Mouse (Mus musculus): ENCODE results near the gene Zfp148.

Zfp148 gene

DNA sequence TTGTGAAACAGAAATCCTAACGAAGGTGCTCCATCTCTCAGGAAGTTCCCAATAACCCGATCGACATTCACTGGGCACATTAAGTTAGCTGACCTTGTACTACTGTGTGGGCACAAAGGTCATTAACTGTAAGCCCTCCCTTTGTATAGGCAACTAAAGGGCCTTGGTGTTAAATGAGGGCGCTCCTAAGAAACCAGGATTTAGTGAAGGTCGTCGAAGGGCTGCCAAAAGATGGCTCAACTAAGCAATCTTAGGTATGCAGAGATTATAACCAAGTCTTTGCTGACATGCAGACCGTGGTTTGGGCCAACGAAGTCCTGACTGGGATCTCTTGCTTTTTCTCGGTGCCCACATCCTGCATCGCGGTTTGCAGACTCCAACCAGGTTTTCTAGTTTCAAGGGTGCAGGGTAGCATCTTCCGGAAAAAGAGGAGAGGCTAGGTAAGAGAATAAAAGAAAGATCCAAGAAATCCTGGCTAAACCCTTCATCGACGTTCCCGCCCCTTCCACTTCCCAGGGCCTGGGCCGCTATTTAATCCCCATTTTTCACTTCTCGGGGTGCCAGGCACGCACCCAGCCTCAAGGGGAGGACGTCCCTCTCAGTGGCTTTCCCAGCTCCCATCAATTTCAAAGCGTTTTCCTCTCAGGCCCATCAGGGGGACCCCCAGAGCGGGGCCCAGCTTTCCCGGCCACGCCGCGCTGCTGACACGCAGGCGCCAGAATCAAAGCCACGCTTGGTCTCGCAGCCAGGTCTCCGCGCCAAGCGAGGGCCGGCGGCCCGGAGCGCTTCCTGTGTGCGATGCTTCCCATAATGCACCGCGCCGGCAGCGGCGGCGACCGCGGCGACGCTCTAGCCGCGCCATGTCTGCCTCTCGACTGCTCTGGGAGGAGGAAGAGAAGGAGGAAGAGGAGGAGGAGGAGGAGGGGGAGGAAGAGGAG is at the start of gene Zfp148:
Zfp148 (plus strand) TSS at position 893 of the 938 bp plus-strand sequence.
- DNase-seq (ENCODE audit: low read depth, low spot score) = peak; percentile 88

DNA sequence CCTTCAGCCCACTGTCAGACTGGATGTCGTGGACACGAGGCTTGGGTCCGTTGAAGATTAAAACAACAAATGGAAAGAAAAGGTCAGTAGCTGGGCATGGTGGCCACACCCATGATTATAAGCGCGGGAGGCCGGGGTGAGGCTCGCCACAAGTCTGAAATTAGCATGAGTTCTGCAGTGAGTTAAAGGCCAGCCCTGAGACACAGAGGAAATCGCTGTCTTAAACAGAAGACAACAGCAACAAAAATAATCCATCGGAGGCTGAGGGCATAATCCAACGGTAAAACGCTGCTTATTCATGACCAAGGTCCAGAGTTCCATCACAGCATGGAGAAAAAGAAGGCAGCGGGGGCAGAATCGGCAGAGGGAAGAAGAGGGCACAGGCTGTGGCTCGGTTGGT is 47.6 kb upstream of the Zfp148 start:
- no peak for DNase-seq (ENCODE audit: low read depth, low spot score)

DNA sequence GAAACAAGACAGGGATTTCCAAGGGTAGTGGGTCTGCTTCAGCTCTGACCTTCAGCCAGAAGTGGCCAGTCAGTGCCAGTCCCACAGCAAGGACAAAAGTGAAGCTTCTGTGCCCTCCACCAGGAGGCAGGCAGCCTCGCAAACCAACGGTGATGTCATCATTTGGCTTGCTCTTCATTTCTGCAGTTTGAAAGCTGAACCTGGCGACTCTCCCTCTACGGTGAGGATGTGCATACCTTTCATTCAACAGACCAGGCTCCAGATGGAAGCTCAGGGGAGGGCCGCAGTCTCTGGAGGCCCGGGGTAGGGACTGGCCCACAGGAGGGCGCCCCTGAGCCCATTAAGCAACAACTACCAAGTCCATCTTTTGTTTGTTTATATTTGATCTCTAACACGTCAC is 43.5 kb upstream of the Zfp148 start:
- peak; percentile 20 for DNase-seq (ENCODE audit: low read depth, low spot score)

DNA sequence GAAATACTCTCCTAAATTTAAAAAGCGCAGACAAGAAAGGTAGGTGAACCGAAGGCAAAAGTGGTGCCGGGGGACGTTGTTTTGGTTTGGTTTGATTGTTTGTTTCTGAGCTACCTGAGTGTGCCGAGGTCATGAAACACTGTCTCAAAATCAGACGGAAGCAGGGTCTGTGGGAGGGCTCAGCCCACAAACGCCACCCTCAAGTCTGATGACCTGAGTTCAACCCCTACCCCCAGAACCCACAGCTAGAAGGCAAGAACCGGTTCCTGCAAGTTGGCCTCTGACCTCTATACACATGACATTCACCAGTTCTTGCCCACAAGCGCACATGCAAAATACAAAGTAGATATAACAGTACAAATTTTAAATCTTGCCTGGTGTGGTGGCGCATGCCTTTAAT is 43.0 kb upstream of the Zfp148 start:
- no peak for DNase-seq (ENCODE audit: low read depth, low spot score)

DNA sequence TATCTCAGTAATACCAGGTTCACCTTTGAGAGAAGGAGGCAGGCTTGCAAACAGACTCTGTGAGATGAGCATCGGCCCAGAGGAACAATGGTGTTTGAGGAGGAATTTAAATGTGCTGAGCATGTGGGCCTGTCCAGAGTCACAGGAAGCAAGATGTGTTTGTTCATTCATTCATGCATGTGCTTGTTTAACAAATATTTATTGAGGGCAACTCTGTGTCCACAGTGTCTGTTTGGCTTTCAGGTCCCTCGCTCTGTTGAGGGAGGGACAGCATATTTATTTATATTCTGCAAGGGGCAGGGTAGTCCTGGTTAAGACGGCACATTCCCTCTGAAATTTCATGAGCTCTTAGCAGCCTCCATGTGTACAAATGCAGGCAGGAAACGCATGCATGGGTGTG is 42.1 kb upstream of the Zfp148 start:
- no peak for DNase-seq (ENCODE audit: low read depth, low spot score)

DNA sequence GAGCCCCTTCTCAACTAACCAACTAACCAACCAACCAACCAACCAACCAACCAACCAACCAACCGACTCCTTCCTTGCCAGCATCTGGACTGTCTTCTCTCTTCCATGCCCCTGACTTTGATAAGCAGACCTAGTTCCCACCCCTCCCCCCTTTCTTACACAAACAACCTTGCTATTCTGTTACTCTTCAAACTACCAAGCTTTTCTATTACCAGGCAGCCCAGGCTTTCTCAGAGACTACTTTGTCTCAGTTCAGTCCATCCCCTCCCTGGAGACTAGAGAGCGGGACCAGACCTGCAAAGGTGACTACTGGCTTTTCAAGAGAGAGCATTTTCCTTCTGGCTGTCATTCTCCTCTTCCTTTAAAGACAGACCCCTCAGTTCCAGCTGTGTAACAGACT is 41.2 kb upstream of the Zfp148 start:
- no peak for DNase-seq (ENCODE audit: low read depth, low spot score)

DNA sequence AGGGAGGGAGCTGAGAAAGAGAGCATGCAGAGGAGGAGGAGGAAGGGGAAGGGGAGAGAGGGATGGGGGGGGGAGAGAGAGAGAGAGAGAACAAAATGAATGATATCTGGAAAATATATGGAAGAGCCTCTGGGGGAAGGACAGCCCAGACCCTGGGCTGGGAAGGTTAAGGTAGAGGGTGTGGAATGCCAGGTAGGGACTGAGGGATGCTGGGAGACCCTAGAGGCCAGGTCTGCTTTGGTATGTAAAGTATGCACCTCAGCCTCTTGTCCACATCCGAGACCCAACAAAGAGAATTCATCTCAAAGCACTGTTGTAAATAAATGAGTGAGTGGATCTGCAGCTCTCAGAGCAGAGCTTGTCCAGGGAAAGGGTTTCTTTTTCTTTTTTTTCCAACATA is 38.3 kb upstream of the Zfp148 start:
- DNase-seq (ENCODE audit: low read depth, low spot score) = no peak

DNA sequence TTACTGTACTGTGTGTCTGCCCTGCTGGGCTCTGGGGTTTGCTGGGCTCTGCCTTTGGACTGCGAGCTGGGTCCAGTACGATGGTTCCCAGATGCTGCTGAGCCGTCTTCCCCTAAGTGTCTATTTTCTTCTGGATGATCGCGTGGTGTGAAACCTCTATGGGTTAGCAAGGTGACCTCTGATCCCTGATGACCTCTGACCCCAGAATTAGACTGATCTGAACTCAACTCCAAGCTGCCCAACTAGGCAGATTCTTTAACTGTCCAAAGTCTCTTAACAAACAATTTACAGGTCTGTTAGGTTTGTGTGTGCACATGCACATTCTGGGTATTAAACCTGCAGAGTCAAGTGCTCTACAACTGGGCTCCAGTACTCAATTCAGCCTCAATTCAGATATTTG is 37.5 kb upstream of the Zfp148 start:
- no peak for DNase-seq (ENCODE audit: low read depth, low spot score)

DNA sequence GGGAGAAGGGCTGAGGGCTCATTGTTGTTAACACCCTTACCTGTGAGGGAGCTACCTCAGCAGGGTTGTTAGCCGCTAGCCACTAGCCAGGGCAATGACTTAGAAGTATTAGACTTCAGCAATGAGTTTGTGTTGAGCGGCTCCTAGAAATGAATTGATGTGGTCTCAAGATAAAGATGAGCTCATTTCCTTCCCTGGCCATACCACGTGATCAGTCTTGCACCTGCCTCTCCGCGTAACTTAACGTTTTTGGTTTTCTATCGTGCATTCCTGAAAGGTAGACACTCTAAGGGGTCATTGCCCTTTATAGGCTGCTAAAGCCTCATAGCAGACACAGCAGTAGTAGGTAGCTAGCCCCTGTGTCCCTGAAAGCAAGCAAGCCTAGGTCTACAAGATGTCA is 37.0 kb upstream of the Zfp148 start:
- no peak for DNase-seq (ENCODE audit: low read depth, low spot score)

DNA sequence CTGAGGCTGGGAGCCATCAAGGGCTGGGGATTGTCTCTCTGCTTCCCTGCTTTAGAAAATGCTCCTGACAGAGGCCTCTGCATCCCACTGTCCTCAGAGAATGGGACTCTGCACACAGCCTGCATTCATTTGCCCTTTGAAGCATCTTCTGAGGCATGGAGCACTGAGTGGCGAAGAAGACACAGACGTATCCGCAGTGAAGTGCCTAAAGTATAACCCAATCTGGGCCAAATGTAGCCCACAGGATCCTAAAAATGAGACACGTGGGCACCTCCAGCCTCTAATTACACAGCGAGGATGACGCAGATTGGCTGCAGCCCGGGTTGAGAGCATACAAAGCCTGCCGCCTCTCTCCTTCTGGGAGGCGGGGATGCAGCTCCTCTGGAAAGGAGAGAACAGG is 36.3 kb upstream of the Zfp148 start:
- peak; percentile 8 for DNase-seq (ENCODE audit: low read depth, low spot score)

DNA sequence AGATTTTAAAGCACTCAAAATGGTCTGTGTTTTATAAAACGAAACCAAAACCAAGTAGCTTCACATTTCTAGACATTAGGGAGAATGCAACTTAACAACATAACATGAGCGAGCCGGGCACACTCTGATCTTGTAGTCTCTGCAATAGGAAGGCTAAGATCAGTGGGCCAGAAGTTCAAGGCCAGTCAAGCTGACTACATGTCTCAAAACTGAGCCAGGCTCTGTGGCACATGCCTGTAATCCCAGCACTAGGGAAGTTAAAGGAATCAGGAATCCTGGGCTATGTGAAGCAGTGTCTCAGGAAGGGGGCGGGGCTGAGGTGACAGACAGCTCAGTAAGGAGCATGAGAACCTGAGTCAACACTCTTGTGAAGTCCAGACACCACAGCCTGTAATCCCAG is 35.8 kb upstream of the Zfp148 start:
- no peak for DNase-seq (ENCODE audit: low read depth, low spot score)

DNA sequence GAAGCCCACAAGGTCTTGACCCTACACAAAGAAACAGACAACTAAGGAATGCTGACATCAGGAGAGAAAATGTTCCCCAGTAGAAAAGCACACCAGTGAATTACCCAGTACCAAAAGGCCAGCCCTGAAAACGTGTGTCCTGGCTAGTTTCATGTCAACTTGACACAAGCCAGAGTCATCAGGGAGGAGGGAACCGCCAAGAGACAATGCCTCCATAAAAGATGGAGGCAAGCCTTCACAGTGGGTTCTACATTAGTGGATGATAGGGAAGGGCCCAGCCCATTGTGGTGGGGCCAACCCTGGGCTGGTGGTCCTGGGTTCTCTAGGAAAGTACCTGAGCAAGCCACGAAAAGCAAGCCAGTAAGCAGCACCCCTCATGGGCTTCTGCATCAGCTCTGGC is 34.3 kb upstream of the Zfp148 start:
- no peak for DNase-seq (ENCODE audit: low read depth, low spot score)

DNA sequence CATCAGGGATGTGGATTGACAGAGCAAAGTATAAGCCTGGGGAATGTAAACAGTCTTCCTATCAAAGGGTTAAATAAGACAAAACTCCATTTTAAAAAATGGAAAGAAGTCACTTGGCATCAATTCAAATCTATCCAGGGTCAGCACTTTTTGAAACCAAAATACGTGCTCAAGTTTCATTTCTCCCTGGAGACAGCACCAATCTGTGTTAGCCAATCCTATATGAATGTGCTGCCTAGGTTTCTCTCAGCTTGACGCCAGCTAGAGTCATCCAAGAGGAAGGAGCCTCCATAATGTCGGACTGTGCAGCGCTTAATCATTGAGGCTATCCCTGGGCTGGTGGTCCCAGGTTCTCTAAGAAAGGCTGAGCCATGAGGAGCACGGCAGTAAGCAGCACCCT is 33.5 kb upstream of the Zfp148 start:
- DNase-seq (ENCODE audit: low read depth, low spot score) = no peak

DNA sequence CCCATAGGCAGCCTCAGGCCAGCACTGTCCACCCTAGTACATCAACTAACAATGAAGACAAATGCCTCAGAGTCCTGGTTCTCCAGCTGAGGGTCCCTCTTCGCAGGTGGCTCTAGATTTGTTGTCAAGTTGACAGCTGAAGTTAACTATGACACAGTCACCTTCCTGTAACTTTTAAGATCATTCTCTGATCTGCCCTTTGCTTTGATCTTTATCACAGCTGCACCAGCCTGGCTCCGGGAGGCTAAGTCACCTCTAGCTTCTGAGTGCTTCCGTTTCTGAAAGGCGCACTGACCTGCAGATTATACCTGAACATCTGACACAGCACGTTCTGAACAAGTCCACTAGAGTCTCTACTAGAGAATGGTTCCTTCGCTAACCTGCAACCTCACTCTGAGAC is 22.8 kb upstream of the Zfp148 start:
- no peak for DNase-seq (ENCODE audit: low read depth, low spot score)

DNA sequence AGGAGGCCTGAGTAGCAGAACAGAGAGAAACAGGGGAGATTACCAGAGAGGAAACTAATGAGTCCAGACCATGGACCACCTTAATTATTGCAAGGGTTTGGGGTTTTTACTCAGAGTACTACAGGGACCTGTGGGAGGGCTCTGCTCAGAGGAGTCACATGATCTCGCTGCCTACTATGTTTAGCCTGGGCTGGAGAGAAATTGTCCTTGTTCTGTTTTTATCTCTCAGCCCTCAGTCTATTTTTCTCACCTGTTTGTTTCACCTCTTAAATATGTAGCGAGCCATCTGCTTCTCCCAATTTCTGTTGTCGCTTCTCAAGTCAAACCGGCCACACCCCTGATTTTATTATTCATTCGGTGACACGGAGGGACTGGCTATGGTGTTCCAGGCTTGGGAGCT is 14.9 kb upstream of the Zfp148 start:
- no peak for DNase-seq (ENCODE audit: low read depth, low spot score)

DNA sequence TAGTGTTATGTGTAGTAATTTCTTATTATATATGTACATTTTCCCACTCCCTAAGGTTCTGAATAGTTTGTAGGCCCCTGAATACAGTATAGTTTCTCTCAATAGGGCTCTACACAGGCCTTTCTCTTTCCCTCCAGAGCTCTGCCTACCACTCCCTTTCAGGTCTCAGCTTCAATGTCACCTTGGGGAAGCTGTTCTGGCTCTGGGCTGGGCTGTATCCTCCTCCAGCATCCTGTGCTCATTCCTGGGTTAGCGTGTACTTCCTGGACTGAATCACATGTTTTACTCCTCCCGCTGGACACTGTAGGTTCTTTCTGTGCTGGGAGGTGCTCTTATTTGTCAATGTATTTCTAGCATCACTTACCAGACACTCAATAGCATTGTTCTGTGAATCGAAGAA is 12.0 kb upstream of the Zfp148 start:
- DNase-seq (ENCODE audit: low read depth, low spot score) = no peak

DNA sequence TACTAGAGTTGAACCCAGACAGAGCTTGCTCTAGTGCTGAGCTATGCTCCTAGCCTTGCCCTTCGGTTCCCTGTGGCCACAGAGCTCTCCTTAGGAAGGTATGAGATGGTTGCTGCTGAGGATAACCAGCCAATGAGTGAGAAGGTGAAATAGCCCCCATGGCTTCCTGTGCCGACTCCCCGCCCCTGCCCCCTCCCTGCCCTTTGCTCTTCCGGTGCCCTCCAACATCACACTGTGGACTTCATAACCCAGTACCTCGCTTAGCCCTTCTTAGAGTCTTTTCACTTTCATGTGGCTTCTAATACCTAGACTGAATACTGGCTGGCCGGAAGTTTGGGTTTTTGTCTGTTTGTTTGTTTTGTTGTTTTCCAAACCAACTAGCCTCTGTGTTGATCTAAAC is 9.8 kb upstream of the Zfp148 start:
- DNase-seq (ENCODE audit: low read depth, low spot score) = no peak

DNA sequence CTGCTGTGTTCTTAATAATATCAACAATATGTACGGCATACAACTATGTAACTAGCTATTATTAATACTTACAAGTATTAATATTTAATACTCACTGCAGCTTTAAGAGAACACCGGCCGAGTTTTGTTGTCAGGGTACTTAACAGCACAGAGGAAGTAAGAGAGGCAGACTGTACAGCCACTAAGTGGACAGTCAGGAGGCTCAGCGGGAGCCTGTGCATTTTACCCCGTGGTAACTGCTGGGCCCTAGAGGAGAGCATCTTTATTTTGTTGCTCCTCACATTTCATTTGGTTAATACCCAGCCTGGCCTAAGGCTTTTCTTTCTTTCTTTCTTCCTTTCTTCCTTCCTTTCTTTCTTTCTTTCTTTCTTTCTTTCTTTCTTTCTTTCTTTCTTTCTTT is 8.0 kb upstream of the Zfp148 start:
- no peak for DNase-seq (ENCODE audit: low read depth, low spot score)

DNA sequence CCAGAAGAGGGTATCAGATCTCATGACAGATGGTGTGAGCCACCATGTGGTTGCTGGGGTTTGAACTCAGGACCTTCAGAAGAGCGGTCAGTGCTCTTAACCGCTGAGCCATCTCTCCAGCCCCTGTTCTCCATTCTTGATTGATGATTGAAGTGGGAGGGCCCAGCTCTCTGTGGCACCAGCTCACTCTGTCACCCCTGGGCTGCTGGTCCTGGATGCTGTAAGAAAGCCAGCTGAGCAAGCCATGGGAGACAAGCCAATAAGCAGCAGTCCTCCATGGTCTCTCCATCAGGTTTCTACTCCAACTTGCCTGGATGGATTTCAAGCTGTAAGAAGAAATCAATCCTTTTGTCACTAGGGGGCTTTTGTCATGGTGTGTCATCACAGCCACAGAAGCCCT is 7.3 kb upstream of the Zfp148 start:
- DNase-seq (ENCODE audit: low read depth, low spot score) = no peak

DNA sequence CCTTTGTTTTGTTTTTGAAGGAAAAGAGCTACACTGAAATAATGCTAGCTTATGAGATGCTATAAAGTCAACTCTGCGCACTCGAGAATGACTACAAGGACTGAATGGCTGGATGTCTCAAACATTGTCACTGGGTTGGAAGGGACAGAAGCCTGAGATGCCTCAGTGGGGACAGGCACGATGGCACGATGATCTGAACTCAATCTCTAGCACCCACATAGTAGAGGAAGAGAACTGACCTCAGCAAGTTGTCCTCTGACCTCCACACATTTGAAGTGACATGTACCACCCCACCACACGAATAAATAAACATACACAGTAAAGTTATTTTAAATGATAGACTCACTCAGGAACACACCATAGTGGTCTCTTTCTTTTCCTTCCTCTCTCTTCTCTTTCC is 4.4 kb upstream of the Zfp148 start:
- DNase-seq (ENCODE audit: low read depth, low spot score) = no peak

DNA sequence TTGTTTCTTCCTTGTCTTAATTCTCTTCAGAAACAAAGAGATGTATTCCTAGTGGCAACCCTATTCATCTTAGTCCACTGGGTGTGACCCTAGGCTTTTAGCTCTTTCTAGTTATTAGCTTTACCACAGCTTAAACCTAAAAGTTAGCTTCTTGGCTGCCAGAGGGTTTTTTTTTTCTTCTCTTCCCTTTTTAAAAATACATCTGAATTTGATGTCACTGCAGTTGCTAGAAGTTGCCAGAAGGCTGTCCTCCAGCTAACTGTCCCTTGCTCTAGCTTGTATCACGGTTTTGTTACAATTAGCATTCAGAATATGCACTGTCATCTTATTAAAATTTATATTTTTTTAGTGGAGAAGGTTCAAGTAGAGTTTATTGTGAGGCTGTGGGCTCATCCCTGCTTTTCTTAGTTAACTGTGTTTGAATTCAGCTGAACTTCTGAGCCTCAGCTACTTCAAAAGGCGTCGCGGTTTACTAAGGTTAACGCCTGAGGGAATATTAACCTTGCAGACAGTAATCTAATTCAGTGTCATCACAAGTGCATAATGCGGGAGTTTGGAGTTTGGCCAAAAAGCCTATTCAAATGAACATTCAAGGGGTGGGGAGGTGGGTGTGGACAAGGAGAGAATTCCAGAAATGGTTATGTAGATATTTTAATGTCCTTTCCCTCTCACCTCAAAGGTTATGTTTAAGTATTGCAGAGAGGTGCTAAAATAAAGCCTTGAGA is 1.3 kb upstream of the Zfp148 start:
- no peak for DNase-seq (ENCODE audit: low read depth, low spot score)

DNA sequence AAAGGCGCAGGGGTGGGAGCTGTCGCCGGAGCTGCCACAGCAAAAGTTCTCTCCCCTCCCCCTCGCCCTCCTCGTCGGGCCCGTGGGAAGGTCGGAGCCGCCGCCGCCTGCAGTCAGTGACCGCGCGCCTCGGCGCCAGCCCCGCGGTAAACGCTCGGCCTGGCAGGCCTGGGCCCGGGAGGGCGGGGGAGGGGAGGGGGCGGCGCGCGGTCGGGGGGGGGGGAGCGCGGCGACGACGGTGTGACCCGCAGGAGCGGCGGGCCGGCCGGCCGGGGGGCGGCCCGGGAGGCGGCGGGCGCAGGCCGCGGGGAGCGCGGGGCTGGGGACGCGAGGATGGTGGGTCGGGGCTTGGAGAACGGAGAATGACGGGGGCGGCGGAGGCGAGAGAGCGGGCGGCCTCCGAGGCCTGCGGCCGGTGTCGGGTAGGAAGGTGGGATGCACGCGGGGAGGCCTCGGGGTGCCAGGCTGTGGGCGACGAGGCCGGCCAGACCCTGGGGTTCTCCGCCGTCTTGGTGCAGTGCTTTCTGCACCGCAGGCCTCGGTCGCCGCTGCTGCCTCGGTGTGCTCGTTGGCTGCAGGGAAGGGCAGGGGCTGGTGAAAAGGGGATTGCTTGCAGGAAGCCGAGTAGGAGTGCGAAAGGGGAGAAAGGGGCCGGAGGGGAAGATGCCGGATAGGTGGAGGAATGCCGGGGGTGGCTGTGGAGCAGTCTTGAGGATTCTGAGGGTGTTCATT is 412 bp downstream of the Zfp148 start:
- DNase-seq (ENCODE audit: low read depth, low spot score) = no peak
